Mouse (Mus musculus) monocyte, adult 2 months (primary cell): ENCODE data around the gene Angptl1.

Experiments
- DNase-seq, 2 experiments: peaks; one replicate each; pipeline ENCODE4 v3.0.0; 2022; ENCODE audit warnings: low spot score in 2 of 2, low read depth in 1 of 2

Angptl1 gene

GRCm38 (mm10) chr1:156870028-156870427 is 31.7 kb downstream of the Angptl1 start:
- DNase-seq, result no peak

GRCm38 (mm10) chr1:156870616-156871015 is 32.3 kb downstream of the Angptl1 start:
- no peak for DNase-seq

- DNase-seq, result no peak
Measured at GRCm38 (mm10) chr1:156884782-156885181, 46.4 kb downstream of the Angptl1 start.

- DNase-seq, result no peak
Measured at GRCm38 (mm10) chr1:156885879-156886278, 47.5 kb downstream of the Angptl1 start.

GRCm38 (mm10) chr1:156888830-156889229 is 50.5 kb downstream of the Angptl1 start:
- no peak for DNase-seq

GRCm38 (mm10) chr1:156891561-156891960 is 53.2 kb downstream of the Angptl1 start:
- no peak for DNase-seq

- no peak for DNase-seq
Measured at GRCm38 (mm10) chr1:156901689-156902088, 63.3 kb downstream of the Angptl1 start.

GRCm38 (mm10) chr1:156903899-156904298 is 65.5 kb downstream of the Angptl1 start:
- no peak for DNase-seq

GRCm38 (mm10) chr1:156905660-156906059 is 67.3 kb downstream of the Angptl1 start:
- no peak for DNase-seq

GRCm38 (mm10) chr1:156909265-156909664 is 70.9 kb downstream of the Angptl1 start:
- DNase-seq, result no peak

- DNase-seq, result no peak
Measured at GRCm38 (mm10) chr1:156909866-156910265, 71.5 kb downstream of the Angptl1 start.
